Mouse (Mus musculus): ENCODE measurements around the gene Lysmd1. TPM values are rescaled to one million over a fixed set of nuclear protein-coding genes. Genes with fewer than 3 reads are reported as not detected.

The Lysmd1 gene
- 5.7 and 5.8 TPM in 2 replicates for polyA plus RNA-seq (2012; rRNA removed)

GRCm38 (mm10) chr3:95133680-95134101 is at the start of gene Lysmd1, which contains the start of gene Scnm1:
Gene Lysmd1, plus strand, starts transcription at chr3:95134088.
Gene Scnm1, minus strand, starts transcription at chr3:95134011.

GRCm38 (mm10) chr3:95106338-95107117 is 27.4 kb upstream of the Lysmd1 start, which contains the start of gene Pip5k1a:
Gene Pip5k1a, minus strand, starts transcription at chr3:95106930.

GRCm38 (mm10) chr3:95110911-95111726 is 22.8 kb upstream of the Lysmd1 start, which contains the start of gene Vps72:
Gene Vps72, plus strand, starts transcription at chr3:95111022.

GRCm38 (mm10) chr3:95124246-95124645 is 9.6 kb upstream of the Lysmd1 start, which contains the start of gene Tmod4:
Gene Tmod4, plus strand, starts transcription at chr3:95124476.

GRCm38 (mm10) chr3:95141952-95142616 is 8.2 kb downstream of the Lysmd1 start, which contains the start of gene Tnfaip8l2:
Gene Tnfaip8l2, minus strand, starts transcription at chr3:95142360.

GRCm38 (mm10) chr3:95159987-95160963 is 26.4 kb downstream of the Lysmd1 start, which contains the start of gene Sema6c:
Gene Sema6c, plus strand, starts transcription at chr3:95160457.

Other genes with a start within 250 kb of the Lysmd1 start
- 212 and 235 TPM in 2 replicates for gene Psmb4, start 247.1 kb upstream of the Lysmd1 start, polyA plus RNA-seq (2012; rRNA removed)
- gene Selenbp1, start 201.0 kb upstream of the Lysmd1 start, polyA plus RNA-seq (2012; rRNA removed): 95.2 and 101 TPM in 2 replicates
- gene Rfx5, start 180.0 kb upstream of the Lysmd1 start, polyA plus RNA-seq (2012; rRNA removed): 22.2 and 27.5 TPM in 2 replicates
- 45.6 and 48.2 TPM in 2 replicates for gene Pi4kb, start 159.4 kb upstream of the Lysmd1 start, polyA plus RNA-seq (2012; rRNA removed)
- 33.2 and 37.2 TPM in 2 replicates for gene Zfp687, start 118.6 kb upstream of the Lysmd1 start, polyA plus RNA-seq (2012; rRNA removed)
- 182 and 241 TPM in 2 replicates for gene Psmd4, start 91.5 kb upstream of the Lysmd1 start, polyA plus RNA-seq (2012; rRNA removed)
- 21.6 and 26.0 TPM in 2 replicates for gene Pip5k1a, start 27.2 kb upstream of the Lysmd1 start, polyA plus RNA-seq (2012; rRNA removed)
- gene Vps72, start 23.1 kb upstream of the Lysmd1 start, polyA plus RNA-seq (2012; rRNA removed): 109 and 113 TPM in 2 replicates
- 0.54 and 0.90 TPM in 2 replicates for gene Tmod4, start 9.6 kb upstream of the Lysmd1 start, polyA plus RNA-seq (2012; rRNA removed)
- gene Scnm1, start 77 bp upstream of the Lysmd1 start, polyA plus RNA-seq (2012; rRNA removed): 27.2 and 45.0 TPM in 2 replicates
- gene Tnfaip8l2, start 8.3 kb downstream of the Lysmd1 start, polyA plus RNA-seq (2012; rRNA removed): 9.1 and 13.7 TPM in 2 replicates
- 45.0 and 53.2 TPM in 2 replicates for gene Sema6c, start 26.4 kb downstream of the Lysmd1 start, polyA plus RNA-seq (2012; rRNA removed)
- gene Gabpb2, start 83.8 kb downstream of the Lysmd1 start, polyA plus RNA-seq (2012; rRNA removed): 8.6 and 10.3 TPM in 2 replicates
- gene Cdc42se1, start 94.6 kb downstream of the Lysmd1 start, polyA plus RNA-seq (2012; rRNA removed): 36.7 and 47.9 TPM in 2 replicates
- gene Mllt11, start 98.1 kb downstream of the Lysmd1 start, polyA plus RNA-seq (2012; rRNA removed): 12.2 and 17.0 TPM in 2 replicates
- gene Gm128, start 107.5 kb downstream of the Lysmd1 start, polyA plus RNA-seq (2012; rRNA removed): 0.68 and 1.1 TPM in 2 replicates
- 3.2 and 4.9 TPM in 2 replicates for gene Bnipl, start 117.1 kb downstream of the Lysmd1 start, polyA plus RNA-seq (2012; rRNA removed)
- 164 and 221 TPM in 2 replicates for gene Mindy1, start 147.3 kb downstream of the Lysmd1 start, polyA plus RNA-seq (2012; rRNA removed)
- gene Prune1, start 148.0 kb downstream of the Lysmd1 start, polyA plus RNA-seq (2012; rRNA removed): 21.5 and 27.0 TPM in 2 replicates
- gene Anxa9, start 173.1 kb downstream of the Lysmd1 start, polyA plus RNA-seq (2012; rRNA removed): 2.6 and 3.0 TPM in 2 replicates
- 71.0 and 104 TPM in 2 replicates for gene Cers2, start 180.7 kb downstream of the Lysmd1 start, polyA plus RNA-seq (2012; rRNA removed)
- gene Setdb1, start 223.1 kb downstream of the Lysmd1 start, polyA plus RNA-seq (2012; rRNA removed): 14.4 and 18.9 TPM in 2 replicates